ENCODE assay signal across 14 mouse cellular contexts in the genomic region with DNA sequence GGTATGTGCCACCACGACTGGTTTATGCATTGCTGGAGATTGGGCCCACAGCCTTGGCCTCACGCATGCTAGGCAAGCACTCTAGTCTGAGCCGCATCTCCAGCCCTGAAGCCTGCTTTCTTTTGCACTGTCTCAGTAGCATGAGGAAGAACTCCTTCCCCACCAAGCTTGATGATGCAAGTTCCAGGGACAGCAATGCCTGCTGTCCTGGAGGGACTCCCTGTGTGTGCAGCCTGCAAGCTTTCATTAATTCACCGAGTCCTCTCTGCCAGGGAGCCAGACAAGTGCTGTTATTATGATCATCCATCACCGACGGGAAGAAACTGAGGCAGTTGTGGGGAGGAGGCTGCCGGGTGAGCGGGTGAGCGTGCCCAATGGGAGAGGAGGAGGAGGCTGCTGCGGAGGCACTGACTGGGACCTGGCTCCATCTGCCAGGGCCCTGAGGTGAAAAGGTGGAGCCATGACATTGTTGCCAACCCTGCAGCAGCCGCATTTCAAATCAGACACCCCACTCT.
"Had no signal": no experiment of that assay in that cellular context is flagged by ENCODE, and none has a peak within 500 bp of the region (broad histone marks: within the 10 kb centered on the region; RNA-seq: fewer than 3 reads in every experiment).

No protein-coding gene starts in this region.

- DNase-seq: kidney, adult 11 months; kidney, adult 8-10 months; kidney, postnatal 10 days; kidney, postnatal 36 days; layer of hippocampus, postnatal 36 days; liver, embryonic 13.5 days; lung, adult 2 months; lung, postnatal 14 days; lung, postnatal 4 days; thymus, adult 18-20 months had no signal

- ATAC-seq: intestine, embryonic 15.5 days; midbrain, embryonic 13.5 days had no signal

- H3K4me2 ChIP-seq: intestine, embryonic 15.5 days; kidney, embryonic 15.5 days; liver, embryonic 13.5 days; midbrain, embryonic 13.5 days had no signal

- H3K4me3 ChIP-seq: intestine, embryonic 15.5 days; kidney, embryonic 15.5 days; left cerebral cortex, adult 2 months; liver, embryonic 13.5 days; midbrain, embryonic 13.5 days had no signal

- H3K27me3 ChIP-seq: intestine, embryonic 15.5 days; kidney, embryonic 15.5 days; midbrain, embryonic 13.5 days had no signal

- H3K36me3 ChIP-seq: intestine, embryonic 15.5 days; kidney, embryonic 15.5 days; liver, embryonic 13.5 days; midbrain, embryonic 13.5 days had no signal

- H3K4me1 ChIP-seq: intestine, embryonic 15.5 days; liver, embryonic 13.5 days had no signal

- H3K9me3 ChIP-seq: intestine, embryonic 15.5 days; kidney, embryonic 15.5 days; liver, embryonic 13.5 days; midbrain, embryonic 13.5 days had no signal

- H3K9ac ChIP-seq: intestine, embryonic 15.5 days; kidney, embryonic 15.5 days; liver, embryonic 13.5 days; midbrain, embryonic 13.5 days had no signal

- H3K27ac ChIP-seq: intestine, embryonic 15.5 days; kidney, embryonic 15.5 days; left cerebral cortex, adult 2 months; liver, embryonic 13.5 days; midbrain, embryonic 13.5 days had no signal
